In genomic region chr5:21735584-21735983, GRCm38 (mm10) we compare ENCODE assay signal across 8 mouse cellular contexts. TPM values are rescaled to one million over a fixed set of nuclear protein-coding genes. Genes with fewer than 3 reads are reported as not detected.
DNase-seq lines count a peak whose midpoint lies in the region; ATAC-seq and TF ChIP-seq lines count a peak whose summit lies in the region.

No protein-coding gene starts in this region.

- H3K4me1 ChIP-seq in G1E (ENCODE audit: insufficient read depth, low read depth, low read length) = peaks cover 22% of the 10 kb centered on the region
- H3K4me1 ChIP-seq in lung, embryonic 14.5 days (ENCODE audit: insufficient read depth) = peaks cover 6% of the 10 kb centered on the region; the same call in 1 of the 2 replicates

- H3K36me3 ChIP-seq in G1E (replicated peaks) = peaks cover 24% of the 10 kb centered on the region
- peaks cover 20% of the 10 kb centered on the region for H3K36me3 ChIP-seq in lung, embryonic 14.5 days (ENCODE audit: insufficient read depth)

- DNase-seq in G1E (ENCODE audit: low spot score) = peak; percentile 66
- DNase-seq in brain, adult 2 months (ENCODE audit: low read depth, low spot score) = peak; percentile 87
- peak; percentile 74 to 85 for DNase-seq in heart, postnatal 10 days
- DNase-seq in layer of hippocampus, adult 2 months (ENCODE audit: low spot score in 2 of 2) = peak; percentile 30 to 69
- peak; percentile 81 for DNase-seq in lung, embryonic 14.5 days
- peak; percentile 65 for DNase-seq in retina, postnatal 1 day
- DNase-seq in urinary bladder, postnatal 14 days (ENCODE audit: low spot score) = peak; percentile 83

- 27% methylated on average over 10 of the region's 10 CpGs for WGBS in lung, embryonic 14.5 days

- no peak overlapping the region; the same call in 1 of the 2 replicates for H3K4me3 ChIP-seq in G1E (ENCODE audit: low read depth, low read length)
- H3K4me3 ChIP-seq in layer of hippocampus, adult 2 months = peak overlapping the region; percentile 23; the same call in 1 of the 2 replicates
- peak overlapping the region; percentile 5; the same call in 1 of the 2 replicates for H3K4me3 ChIP-seq in lung, embryonic 14.5 days (ENCODE audit: low read depth, low read length)

- peak overlapping the region; percentile 37; the same call in 1 of the 2 replicates for H3K27ac ChIP-seq in layer of hippocampus, adult 2 months
- no peak overlapping the region for H3K27ac ChIP-seq in lung, embryonic 14.5 days (ENCODE audit: low read depth)

- peaks cover 9% of the 10 kb centered on the region for H3K27me3 ChIP-seq in G1E (ENCODE audit: insufficient read depth, low read length)
- no peaks in the 10 kb centered on the region for H3K27me3 ChIP-seq in lung, embryonic 14.5 days (ENCODE audit: insufficient read depth, low read length)

- peak; percentile 55; the same call in 1 of the 2 replicates for ATAC-seq in G1E (ENCODE audit: extremely low read depth, insufficient number of reproducible peaks, low FRiP score, poor library complexity, severe bottlenecking)
- ATAC-seq in erythroid progenitor cell, adult 5-6 weeks (replicated peaks; ENCODE audit: low FRiP score, poor library complexity, severe bottlenecking) = peak; percentile 69
- no peak for ATAC-seq in lung, embryonic 14.5 days (ENCODE audit: insufficient read depth)

- 0 out of 2 replicates have a peak, but pooled peaks cover 3% of the 10 kb centered on the region for H3K9me3 ChIP-seq in G1E (replicated peaks)
- H3K9me3 ChIP-seq in lung, embryonic 14.5 days (ENCODE audit: low read depth, low read length) = no peaks in the 10 kb centered on the region

- H3K4me2 ChIP-seq in lung, embryonic 14.5 days = peak overlapping the region; percentile 18

- no peak overlapping the region for H3K9ac ChIP-seq in lung, embryonic 14.5 days

- TF ChIP-seq CTCF in G1E (IDR thresholded peaks at IDR 0.05; ENCODE audit: low read depth, low read length) = peak; percentile 69
- peak; percentile 79 for TF ChIP-seq CTCF in layer of hippocampus, adult 2 months (conservative IDR thresholded peaks at IDR 0.05)
- peak; percentile 72 for TF ChIP-seq CTCF in lung, embryonic 14.5 days (IDR thresholded peaks at IDR 0.05; ENCODE audit: low read depth)

- intact Hi-C loops in heart, postnatal 10 days (cut with DNase I) = loop anchor here (1.0 to 5.0 kb wide), 2 partner anchors 77 to 777 kb away; no protein-coding TSS in a partner anchor

RNA-seq across cellular contexts. Expression of gene Pmpcb, which starts 1.4 kb away (rescaled TPM):
- total RNA-seq in G1E (2014; fragmentation: Nextera tagmentation) (52.6 and 60.8 TPM in 2 replicates), G1E (2017) (104 and 113 TPM in 2 replicates)
- 35.6 and 41.6 TPM in 2 replicates for polyA plus RNA-seq in G1E (2012)
- total RNA-seq in erythroid progenitor cell, adult 5-6 weeks (2015; ENCODE audit: low replicate concordance) = 32.7 and 72.4 TPM in 2 replicates
- 56.0 and 71.2 TPM in 2 replicates for total RNA-seq in erythroid progenitor cell, adult 5-6 weeks (2017; ENCODE audit: low replicate concordance)
- total RNA-seq in heart, postnatal 10 days (2021) = 100 to 1,000 TPM; 224 TPM
- 10 to 100 TPM; 72.9 to 73.9 TPM for total RNA-seq in layer of hippocampus, adult 2 months (2021)
- 85.6 TPM in 2 replicates for polyA plus RNA-seq in lung, embryonic 14.5 days (2014; fragmentation: Nextera tagmentation; extraction: Ambion mirVana)

RNA-seq across cellular contexts. Expression of gene Napepld, which starts 34.4 kb away (rescaled TPM):
- total RNA-seq in G1E (2014; fragmentation: Nextera tagmentation) (16.1 and 17.2 TPM in 2 replicates), G1E (2017) (3.5 and 3.6 TPM in 2 replicates)
- polyA plus RNA-seq in G1E (2012) = 1.1 and 1.4 TPM in 2 replicates
- total RNA-seq in erythroid progenitor cell, adult 5-6 weeks (2015; ENCODE audit: low replicate concordance) = 1.4 and 1.7 TPM in 2 replicates
- total RNA-seq in erythroid progenitor cell, adult 5-6 weeks (2017; ENCODE audit: low replicate concordance) = 1.4 TPM in 1 of 2 replicates, not detected in the other
- total RNA-seq in heart, postnatal 10 days (2021) = 1 to 10 TPM; 5.4 to 5.7 TPM
- 10 to 100 TPM; 28.4 to 34.7 TPM for total RNA-seq in layer of hippocampus, adult 2 months (2021)
- 5.1 and 5.5 TPM in 2 replicates for polyA plus RNA-seq in lung, embryonic 14.5 days (2014; fragmentation: Nextera tagmentation; extraction: Ambion mirVana)

RNA-seq across cellular contexts. Expression of gene Dnajc2, which starts 49.5 kb away (rescaled TPM):
- total RNA-seq in G1E (2014; fragmentation: Nextera tagmentation) (140 and 150 TPM in 2 replicates), G1E (2017) (139 and 150 TPM in 2 replicates)
- 83.4 and 111 TPM in 2 replicates for polyA plus RNA-seq in G1E (2012)
- total RNA-seq in erythroid progenitor cell, adult 5-6 weeks (2015; ENCODE audit: low replicate concordance) = 10.5 and 23.9 TPM in 2 replicates
- total RNA-seq in erythroid progenitor cell, adult 5-6 weeks (2017; ENCODE audit: low replicate concordance) = 13.3 and 18.6 TPM in 2 replicates
- total RNA-seq in heart, postnatal 10 days (2021) = 10 to 100 TPM; 18.2 to 20.8 TPM
- total RNA-seq in layer of hippocampus, adult 2 months (2021) = 10 to 100 TPM; 28.0 to 34.1 TPM
- 76.9 and 77.4 TPM in 2 replicates for polyA plus RNA-seq in lung, embryonic 14.5 days (2014; fragmentation: Nextera tagmentation; extraction: Ambion mirVana)

RNA-seq across cellular contexts. Expression of gene Psmc2, which starts 49.5 kb away (rescaled TPM):
- total RNA-seq in G1E (2014; fragmentation: Nextera tagmentation) (184 and 196 TPM in 2 replicates), G1E (2017) (97.3 and 112 TPM in 2 replicates)
- polyA plus RNA-seq in G1E (2012) = 8.4 and 14.3 TPM in 2 replicates
- total RNA-seq in erythroid progenitor cell, adult 5-6 weeks (2015; ENCODE audit: low replicate concordance) = 67.4 and 108 TPM in 2 replicates
- 41.2 and 51.7 TPM in 2 replicates for total RNA-seq in erythroid progenitor cell, adult 5-6 weeks (2017; ENCODE audit: low replicate concordance)
- total RNA-seq in heart, postnatal 10 days (2021) = 100 to 1,000 TPM in 1 of 2 experiments, 10 to 100 TPM in 1; 98.9 to 101 TPM
- 100 to 1,000 TPM; 116 to 118 TPM for total RNA-seq in layer of hippocampus, adult 2 months (2021)
- polyA plus RNA-seq in lung, embryonic 14.5 days (2014; fragmentation: Nextera tagmentation; extraction: Ambion mirVana) = 188 and 190 TPM in 2 replicates
